Mouse (Mus musculus) right cerebral cortex, adult 2 months (tissue): ENCODE data around the gene Arl8b.

Experiments
- DNase-seq, 2 experiments: peaks; one replicate each; pipeline ENCODE4 v3.0.0; 2021 to 2022; ENCODE audit warnings: low spot score in 2 of 2

The Arl8b gene

DNA sequence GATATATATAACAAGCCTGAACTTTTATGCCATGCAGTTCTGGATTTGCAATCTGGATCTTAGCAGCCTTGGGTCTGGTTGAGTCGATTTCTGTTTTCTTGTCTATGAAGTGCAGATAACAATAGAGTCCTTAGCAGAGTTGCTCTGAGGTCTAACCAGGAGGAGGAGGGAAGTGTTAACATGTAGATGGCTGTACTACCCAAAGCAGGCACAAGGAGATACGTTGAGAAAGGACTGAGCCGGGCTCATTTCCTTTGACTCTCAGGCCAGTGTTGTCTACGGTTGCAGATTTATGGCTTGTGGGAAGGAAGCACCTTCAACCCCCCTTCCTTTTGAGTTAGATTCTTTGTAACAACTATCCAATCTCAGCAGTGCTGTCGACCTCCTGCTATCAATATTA, 1.9 kb downstream of the Arl8b start:
- DNase-seq, result no peak

DNA sequence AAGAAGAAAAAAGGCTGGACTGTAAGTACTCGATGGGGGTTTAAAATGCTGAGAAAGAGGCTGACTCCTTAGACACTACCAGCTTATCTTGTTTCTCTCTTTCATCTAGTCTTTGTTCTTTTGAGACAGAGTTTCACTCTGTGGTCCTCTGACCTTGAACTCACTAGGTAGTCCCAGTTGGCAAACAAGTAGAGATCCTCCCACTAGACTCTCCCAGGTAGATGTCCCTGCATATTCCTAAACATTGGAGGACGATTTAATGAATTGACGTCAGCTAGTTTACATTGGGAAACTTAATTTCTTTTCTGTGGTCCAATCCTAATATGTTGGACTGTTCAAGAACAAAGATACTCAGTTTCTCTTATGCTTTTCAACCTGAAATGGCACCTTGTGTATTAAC, 2.7 kb downstream of the Arl8b start:
- DNase-seq, result no peak

DNA sequence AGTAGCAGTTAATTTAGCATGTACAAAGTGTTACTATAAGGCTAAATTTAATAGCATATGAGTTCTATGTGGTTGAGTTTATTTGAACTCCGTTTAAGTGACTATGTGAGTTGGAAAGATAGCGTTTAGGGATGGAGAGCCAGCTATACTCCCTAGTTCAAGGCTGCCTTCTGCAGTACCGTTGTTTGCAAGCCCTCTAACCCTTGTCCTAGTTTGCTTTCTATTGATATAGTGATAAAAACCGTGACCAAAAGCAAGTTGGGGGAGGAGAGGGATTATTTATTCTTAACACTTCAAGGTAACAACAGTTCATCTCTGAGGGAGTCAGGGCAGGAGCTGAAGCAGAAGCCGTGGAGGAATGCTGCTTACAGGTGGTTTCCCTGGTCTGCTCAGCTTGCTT, 8.6 kb downstream of the Arl8b start:
- no peak for DNase-seq

DNA sequence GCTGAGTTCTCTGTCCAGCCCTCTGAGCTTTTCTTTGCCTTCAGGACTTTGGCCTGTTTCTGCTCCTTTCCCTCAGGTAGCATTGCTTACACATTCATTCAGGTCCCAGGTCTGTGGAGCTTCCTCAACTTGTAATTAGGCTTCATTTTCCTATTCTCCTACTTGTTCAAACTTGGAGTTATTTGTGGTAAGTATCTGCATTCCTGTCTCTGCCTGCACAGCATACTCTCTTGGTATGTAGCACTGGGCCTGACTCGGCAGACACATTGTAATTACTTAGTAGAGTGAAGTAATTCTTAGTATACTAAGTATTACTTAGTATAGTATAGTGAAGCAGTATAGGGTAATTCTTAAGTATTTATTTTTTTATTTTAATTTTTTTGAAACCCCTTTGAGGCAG, 13.0 kb downstream of the Arl8b start:
- no peak for DNase-seq

DNA sequence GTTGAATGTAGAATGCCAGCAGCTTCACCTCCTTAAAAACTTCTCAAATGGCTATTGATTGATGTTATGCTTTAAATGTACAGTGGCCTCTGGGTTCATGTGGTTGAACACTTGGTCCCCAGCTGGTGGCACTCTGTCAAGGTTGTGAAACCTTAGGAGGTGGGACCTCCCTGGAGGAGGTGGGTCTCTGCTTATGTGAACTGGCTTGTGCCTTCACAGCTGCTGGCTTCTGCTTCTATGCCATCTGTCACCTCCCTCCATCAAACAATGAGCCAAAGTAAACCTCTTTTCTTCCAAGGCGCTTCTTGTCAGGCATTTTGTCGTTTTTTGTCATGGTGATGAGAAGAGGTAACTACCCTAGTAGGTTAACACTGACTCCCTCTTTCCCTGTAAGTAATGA, 13.8 kb downstream of the Arl8b start:
- no peak for DNase-seq

DNA sequence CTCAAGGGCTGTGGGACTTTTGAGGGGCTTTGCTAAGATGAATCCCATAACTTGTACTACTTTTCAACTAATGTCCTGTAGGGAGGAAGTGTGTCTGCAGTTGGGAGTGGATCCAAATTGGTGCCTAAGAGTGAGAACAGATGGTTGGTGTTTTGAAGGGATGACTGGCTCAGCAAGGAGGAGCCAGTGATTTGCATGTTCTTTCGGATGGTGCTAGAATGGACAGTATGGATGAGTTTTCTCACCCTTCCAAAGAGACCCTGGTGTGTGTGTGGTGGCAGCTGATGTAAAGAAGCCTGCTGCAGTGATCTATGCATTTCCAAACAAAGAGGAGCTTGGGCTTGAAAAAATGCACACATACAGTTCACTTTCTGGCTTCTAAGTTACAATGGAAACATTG, 22.3 kb downstream of the Arl8b start:
- no peak for DNase-seq

DNA sequence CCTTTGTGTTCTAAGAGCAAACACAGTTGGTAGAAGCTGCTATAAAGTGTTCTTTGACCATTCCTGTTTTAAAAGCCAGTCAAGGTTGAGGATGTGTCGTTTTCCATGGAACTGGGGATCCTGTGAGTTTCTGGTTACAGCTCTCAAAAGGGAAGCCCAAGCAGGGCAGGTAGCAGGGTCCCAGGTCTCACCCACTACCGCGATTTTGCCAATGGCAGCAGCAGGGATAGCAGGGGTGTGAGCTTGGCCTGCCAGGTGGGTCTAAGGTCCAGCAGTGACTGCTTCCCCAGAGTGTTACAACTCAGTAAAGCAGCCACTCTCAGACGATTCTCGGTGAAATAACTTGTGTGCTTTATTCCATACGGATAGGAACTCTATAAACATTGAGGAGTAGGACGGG, 23.0 kb downstream of the Arl8b start:
- no peak for DNase-seq

DNA sequence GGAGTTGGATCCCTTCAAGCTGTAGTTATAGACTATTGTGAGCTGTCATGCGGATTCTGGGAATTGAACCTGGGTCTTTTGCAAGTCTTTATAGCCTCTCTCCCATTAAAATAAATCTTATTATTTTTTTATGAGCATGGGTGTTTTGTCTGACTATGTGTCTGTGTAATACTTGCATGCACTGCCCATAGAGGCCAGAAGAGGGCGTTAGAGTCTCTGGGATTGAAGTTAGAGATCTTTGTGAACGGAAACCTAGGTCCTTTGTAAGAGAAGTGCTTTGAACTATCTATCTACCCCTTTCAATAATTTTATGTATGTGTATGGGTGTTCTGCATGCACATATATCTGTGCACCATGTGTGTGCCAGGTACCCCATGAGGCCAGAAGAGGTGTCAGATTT, 24.5 kb downstream of the Arl8b start:
- no peak for DNase-seq

DNA sequence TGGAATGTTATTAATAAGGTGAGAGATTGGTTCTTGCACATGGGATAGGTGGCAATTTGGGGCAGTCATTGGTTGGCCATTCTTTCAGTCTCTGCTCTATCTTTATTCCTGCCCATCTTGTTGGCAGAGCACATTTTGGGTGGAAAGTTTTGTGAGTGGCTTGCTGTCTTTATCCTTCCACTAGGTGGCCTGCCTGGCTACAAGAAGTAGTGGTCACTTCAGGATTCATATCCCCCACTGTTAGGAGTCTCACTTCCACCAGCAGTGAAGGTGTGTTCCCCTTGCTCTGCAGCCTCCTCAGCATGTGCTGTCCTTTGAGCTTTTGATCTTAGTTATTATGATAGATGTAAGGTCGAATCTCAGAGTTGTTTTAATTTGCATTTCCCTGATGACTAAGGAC, 25.9 kb downstream of the Arl8b start:
- no peak for DNase-seq

DNA sequence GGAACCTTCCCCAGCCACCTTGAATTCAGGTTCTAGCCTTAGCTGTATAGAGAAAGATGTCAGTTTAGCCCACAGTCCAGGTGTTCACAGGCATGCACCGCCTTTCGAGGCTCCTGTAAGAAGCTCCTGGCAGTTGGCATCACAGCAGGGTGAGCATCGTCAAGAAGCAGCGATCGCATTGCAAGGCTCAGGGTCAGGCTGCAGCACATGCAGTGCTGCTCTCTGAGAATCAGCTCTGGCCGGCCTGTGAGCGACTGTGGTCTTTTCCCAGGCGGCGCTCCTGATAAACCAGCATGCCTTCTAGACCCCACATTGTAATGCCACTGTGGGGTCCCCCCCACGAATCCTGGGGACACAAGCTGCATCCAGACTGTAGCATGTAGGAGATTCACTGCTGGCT, 27.3 kb downstream of the Arl8b start:
- no peak for DNase-seq

DNA sequence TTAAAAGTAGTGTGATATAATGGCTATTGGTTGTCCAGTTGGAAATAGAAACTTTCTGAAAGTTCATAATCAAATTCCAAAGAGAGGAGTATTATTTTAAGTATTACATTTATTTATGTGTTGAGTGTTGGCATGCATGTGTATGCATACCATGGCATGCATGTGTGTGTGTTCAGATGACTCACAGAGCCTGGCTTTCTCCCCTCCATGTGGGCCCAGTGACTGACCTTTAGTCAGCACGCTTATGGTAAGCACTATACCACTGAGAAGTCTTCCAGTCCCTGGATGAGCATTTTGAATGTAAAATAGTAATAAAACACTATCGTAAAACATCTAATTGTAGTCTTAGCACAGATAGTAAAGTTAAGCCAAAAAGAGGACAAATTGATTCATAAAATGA, 29.2 kb downstream of the Arl8b start:
- no peak for DNase-seq

DNA sequence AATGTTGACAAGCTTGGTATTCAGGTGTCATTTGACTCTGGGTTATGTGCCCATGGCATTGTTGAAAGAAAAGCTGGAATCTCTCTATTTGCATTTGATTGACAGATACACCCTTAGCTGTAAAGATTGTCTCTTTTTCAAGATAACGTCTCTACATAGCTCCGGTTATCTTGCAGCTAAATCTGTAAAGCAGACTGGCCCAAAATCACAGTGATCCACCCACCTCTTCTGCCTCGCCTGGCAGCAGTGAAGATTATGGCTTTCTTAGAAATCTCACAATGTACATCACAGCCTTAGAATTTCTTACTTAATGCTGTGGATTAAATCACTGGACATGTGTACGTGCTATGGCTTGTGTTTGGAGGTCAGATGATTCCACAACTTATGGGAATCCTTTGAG, 34.6 kb downstream of the Arl8b start:
- peak; percentile 32 to 38 for DNase-seq

DNA sequence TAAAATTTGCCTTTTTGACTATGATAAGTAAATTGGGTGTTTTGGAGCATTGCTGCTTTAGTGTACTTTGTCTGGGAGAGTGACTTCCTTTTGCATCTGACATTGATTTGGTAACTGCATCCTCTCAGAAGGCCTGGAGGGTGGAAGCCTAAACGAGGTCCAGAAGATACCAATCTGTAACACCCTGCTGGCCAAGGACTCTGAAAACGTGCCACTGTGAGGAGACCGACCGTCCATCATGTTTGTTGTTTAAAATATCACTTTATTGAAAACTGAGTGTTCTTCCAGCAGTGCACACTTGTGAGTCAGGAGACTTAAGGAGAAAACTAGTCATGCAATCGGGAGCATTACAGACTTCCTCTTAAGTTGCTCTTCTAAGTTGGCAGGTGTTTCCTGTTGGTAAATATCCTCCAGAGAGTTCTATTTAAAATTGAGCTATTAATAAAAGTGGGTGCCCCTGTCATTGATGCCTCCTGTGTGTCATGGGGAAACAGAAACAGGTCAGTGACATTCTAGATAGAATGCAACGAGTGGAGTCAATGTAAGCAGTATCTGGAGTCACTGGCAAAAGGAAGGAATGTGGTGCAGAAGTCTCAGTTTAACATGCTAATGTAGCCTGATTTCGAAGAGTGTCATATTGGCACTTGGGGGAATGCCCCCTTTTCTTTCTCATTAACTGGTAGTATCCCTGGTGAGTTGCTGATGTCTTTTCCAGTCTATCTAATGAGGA, 42.1 kb downstream of the Arl8b start:
- DNase-seq, result no peak

DNA sequence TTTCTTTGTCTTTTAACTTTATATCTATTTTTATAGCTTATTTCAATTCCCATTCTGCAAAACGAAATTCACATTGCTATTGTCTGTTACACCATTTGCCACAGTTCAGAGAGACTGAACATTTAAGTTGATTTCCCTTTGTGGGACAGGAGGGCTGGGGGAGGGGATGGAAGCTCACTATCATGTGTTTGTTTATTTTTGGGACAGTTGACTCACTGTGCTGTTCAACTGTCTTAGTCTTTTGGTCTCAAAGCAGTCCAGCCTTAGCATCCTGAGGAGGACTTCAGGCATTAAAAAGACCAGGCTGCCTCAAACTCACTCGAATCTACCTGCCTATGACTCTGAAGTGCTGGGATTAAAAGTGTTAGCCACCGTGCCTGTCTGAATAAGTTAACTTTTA, 43.2 kb downstream of the Arl8b start:
- DNase-seq, result no peak

DNA sequence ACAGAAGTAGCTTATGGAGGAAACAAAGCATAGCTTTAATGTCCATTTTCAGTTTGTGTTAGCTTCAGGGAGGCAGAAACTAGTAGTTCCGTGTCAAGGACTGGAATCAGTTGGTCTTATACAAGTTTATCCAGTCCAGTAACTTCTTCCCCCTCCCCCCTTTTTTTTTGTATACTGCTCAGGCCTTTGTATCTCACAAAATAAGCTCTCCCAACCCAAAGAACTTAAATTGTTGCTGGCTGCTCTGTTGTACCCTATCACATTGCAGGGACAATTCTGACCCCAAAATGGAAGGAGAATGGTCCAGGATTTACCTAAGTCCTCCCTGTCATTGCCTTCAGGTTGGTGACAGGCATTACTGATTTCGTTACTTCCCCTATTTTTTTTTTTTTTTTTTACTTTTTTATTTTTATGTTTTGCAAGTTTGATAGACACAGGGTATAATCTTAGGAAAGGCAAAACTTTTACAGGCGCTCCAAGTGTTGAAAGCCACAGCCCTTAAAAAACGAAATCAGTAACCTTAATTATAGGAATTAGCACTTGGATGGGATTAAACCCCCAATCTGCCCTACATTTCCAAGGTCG, 44.5 kb downstream of the Arl8b start:
- DNase-seq, result no peak

DNA sequence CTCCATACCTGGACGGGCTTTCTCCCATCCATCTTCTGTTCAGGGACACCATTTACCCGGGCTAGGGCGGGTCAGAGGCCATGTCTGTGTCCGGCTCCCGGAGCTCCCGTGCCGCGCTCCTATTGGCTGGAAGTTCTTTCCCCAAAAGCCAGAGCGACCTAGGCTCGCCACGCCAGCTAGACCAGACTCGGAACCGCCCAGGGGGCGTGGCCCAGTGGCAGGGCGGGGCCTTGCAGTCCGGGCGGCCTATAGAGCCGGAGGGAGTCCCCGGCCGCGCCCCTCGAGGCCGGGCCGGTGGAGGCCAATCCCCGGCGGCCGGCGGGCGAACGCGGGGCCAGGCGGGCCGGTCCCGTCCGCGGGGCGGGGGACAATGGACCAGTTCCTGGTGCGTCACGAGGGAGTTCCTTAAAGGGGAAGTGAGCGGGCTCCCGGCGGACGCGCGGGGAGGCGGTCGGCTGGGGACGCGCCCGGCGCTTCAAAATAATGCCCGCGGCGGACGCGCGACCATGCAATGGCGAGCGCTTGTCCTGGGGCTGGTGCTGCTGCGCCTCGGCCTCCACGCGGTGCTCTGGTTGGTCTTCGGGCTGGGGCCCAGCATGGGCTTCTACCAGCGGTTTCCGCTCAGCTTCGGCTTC, 45.5 kb downstream of the Arl8b start, which contains the start of gene Edem1:
Gene Edem1, plus strand, starts transcription at position 408 of the 635 bp plus-strand sequence.
- DNase-seq, result peak; percentile 91 to 93

DNA sequence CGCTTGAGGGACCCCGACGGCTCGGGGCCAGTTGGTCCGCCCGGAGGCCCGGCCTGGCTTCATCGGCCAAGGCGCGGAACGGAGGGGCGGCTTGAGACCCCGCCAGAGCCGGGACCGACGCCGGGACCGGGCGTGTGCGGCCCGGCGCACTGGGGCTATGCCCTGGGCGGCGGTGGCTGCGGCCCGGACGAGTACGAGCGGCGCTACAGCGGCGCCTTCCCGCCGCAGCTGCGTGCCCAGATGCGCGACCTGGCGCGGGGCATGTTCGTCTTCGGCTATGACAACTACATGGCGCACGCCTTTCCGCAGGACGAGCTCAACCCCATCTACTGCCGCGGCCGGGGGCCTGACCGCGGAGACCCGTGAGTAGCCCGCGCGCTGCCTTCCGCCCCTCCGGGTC, 46.0 kb downstream of the Arl8b start:
- peak; percentile 25 to 34 for DNase-seq

DNA sequence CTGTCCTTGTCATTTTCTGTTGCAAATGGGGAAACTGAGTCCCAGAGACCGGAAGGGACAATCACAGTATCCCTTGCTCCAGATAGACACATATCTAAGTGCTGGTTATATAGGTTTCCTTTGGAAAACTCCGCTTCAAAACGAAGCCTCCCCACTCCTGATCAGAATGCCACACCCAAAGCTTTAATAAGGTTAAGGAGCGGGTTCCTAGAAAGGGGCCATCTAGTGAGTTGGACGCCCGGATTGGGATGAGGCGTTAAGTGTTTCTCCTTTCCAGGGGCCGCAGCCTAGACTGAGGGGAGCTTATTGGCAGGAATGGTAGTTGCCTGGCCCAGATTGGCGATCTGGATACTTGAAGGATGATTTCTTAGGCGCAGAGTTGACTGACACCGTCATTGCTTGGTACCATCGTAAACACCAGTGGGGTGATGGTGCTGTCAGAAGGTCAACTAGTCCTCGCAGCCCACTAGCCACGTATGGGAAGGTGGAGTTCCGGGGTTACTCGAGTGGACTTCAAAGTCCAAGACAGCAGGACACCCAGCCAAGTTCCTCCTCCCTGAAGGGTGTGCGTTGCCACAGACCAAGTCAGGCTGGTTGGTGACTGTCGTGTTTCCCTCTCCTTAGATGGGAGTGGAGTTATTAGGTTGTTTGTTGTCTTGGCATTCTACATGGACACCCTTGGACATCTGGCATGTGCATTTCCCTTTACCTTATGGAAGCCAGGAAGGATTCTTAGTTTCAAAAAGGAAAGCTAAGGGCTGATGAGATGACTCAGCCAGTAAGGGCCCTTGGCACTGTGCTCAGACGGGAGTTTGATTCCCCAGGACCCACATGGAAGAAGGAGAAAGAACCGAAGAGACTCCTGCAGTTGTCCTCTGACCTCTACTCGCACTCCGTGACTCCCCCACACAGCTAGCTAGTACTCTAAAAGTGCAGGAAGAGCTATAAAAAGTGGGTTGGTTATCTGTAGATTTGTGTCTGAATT, 46.8 kb downstream of the Arl8b start:
- peak; percentile 20 to 34 for DNase-seq

DNA sequence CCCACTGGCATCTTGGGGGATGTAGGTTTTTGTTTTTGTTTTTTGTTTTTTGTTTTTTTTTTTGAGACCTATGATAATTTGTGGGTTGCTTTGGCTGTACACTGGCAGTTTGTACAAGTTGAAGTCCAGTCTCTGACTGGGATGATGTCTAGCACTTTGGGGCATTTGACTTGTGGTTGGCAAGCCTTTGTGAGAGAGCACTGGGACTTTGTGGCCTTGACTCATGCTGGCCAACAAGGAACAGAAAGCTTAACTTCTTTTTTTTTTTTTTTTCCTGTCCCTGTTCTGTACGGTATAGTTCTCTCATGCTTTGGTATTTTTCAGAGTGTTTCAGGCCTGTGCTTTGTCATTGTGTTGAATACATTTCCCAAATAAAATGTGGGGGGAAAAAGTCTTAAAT, 49.3 kb downstream of the Arl8b start:
- no peak for DNase-seq

DNA sequence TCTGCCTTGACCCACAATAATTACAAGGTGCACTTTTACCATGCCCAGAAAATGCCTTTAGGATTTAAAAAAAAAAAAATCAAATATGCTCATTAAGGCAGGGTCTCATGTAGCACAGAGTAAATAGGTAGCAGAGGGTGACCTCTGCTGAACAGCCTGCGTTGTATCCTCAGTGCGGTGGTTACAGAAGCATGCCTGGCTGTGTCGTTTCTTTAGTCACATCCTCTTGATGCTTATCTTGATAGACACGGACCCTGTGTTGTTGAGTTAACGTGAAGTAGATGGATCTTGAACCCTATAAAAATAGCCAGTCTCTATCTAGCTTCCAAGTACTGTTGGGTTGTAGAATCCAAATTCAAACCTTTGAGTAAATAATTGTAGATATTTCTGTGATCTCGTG, 50.1 kb downstream of the Arl8b start:
- DNase-seq, result no peak

DNA sequence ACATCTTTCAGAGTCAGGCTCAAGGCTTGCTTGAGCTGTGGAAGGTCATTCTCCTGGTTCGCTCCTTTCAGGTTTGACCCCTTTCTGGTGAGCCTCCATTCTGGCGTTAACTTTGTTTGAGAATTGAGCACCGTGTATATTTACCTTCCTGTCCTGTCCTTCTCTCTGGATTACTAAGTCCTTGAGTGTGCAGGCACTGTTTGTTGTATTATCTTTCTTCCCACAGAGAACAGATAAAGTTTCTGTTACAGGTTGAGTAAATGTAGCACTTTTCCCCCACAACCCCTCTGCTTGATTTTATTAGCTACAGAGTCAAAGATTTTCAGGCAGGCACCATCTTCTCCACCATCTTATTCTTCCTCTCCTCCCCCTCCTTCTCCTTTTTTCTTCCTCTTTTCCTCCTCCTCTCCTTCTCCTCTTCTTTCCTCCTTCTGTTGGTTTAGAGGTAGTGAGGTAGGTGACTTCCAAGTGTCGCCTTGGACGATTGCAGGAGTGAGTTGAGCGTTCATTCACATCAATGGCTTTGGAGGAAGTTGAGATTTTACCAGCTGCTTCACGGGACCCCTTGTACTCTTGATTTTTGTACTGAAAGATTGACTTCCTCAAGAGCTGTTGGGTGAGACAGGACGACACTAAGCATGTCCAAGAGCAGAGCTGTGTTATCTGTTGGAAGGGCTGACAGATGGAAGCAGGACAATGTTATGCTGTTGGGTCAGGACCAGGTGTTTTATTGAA, 51.2 kb downstream of the Arl8b start:
- no peak for DNase-seq
